8 mouse cellular contexts compared by ENCODE assay signal in genomic region chr8:126590024-126590529, GRCm38 (mm10). TPM values are rescaled to one million over a fixed set of nuclear protein-coding genes. Genes with fewer than 3 reads are reported as not detected.
DNase-seq lines count a peak whose midpoint lies in the region; ATAC-seq and TF ChIP-seq lines count a peak whose summit lies in the region.

No protein-coding gene starts in this region.

- peaks cover 7% of the 10 kb centered on the region; the same call in 1 of the 2 replicates for H3K36me3 ChIP-seq in forebrain, postnatal 0 days (ENCODE audit: insufficient read depth)
- H3K36me3 ChIP-seq in liver, embryonic 14.5 days (replicated peaks; ENCODE audit: control insufficient read depth, insufficient read depth, low read depth): no peaks in the 10 kb centered on the region; the same call in 1 of the 2 replicates
- H3K36me3 ChIP-seq in neural tube, embryonic 11.5 days (ENCODE audit: control insufficient read depth, insufficient read depth, low read length): no peaks in the 10 kb centered on the region; the same call in 1 of the 2 replicates

- H3K9me3 ChIP-seq in forebrain, postnatal 0 days (ENCODE audit: low read length): no peaks in the 10 kb centered on the region
- no peaks in the 10 kb centered on the region for H3K9me3 ChIP-seq in liver, embryonic 14.5 days (ENCODE audit: control insufficient read depth, low read length)
- no peaks in the 10 kb centered on the region for H3K9me3 ChIP-seq in neural tube, embryonic 11.5 days (ENCODE audit: control insufficient read depth, low read length)

- no peaks in the 10 kb centered on the region for H3K27me3 ChIP-seq in forebrain, postnatal 0 days (ENCODE audit: insufficient read depth, low read length)
- H3K27me3 ChIP-seq in liver, embryonic 14.5 days (ENCODE audit: control insufficient read depth, insufficient read depth, low read length): no peaks in the 10 kb centered on the region
- no peaks in the 10 kb centered on the region for H3K27me3 ChIP-seq in neural tube, embryonic 11.5 days (ENCODE audit: control insufficient read depth, insufficient read depth, low read length)

- H3K4me2 ChIP-seq in forebrain, postnatal 0 days (ENCODE audit: low read depth): peak overlapping the region; percentile 99
- peak overlapping the region; percentile 89 for H3K4me2 ChIP-seq in liver, embryonic 14.5 days (ENCODE audit: low read depth)
- H3K4me2 ChIP-seq in neural tube, embryonic 11.5 days (ENCODE audit: low read depth): peak overlapping the region; percentile 97

- TF ChIP-seq EP300 in liver, embryonic 14.5 days (IDR thresholded peaks at IDR 0.05; ENCODE audit: low read depth): no peak

- intact Hi-C loops in heart, postnatal 25 days (cut with DNase I): loop anchor here (5.0 kb wide), 1 partner anchor 197 kb away; no protein-coding TSS in a partner anchor

- H3K4me3 ChIP-seq in bone marrow, adult 2 months (replicated peaks; ENCODE audit: control insufficient read depth, low read depth, low read length): peak overlapping the region; percentile 93
- peak overlapping the region; percentile 97 for H3K4me3 ChIP-seq in forebrain, postnatal 0 days (ENCODE audit: low read depth, low read length)
- peak overlapping the region; percentile 65 to 75 for H3K4me3 ChIP-seq in liver, embryonic 14.5 days (ENCODE audit: insufficient read depth in 1 of 2, low read depth in 2 of 2, low read length in 2 of 2)
- peak overlapping the region; percentile 99 for H3K4me3 ChIP-seq in neural tube, embryonic 11.5 days (ENCODE audit: low read depth, low read length)

- peak; percentile 45; the same call in 1 of the 2 replicates for TF ChIP-seq POLR2A in bone marrow, adult 2 months (IDR thresholded peaks at IDR 0.05; ENCODE audit: borderline replicate concordance, control insufficient read depth, low read depth, low read length)

- peaks cover 3% of the 10 kb centered on the region; the same call in 1 of the 2 replicates for H3K4me1 ChIP-seq in bone marrow, adult 2 months (ENCODE audit: control insufficient read depth, insufficient read depth, low read length)
- peaks cover 9% of the 10 kb centered on the region for H3K4me1 ChIP-seq in forebrain, postnatal 0 days (ENCODE audit: insufficient read depth)
- peaks cover 14 to 30% of the 10 kb centered on the region in 2 experiments for H3K4me1 ChIP-seq in liver, embryonic 14.5 days (replicated peaks; ENCODE audit: control insufficient read depth in 2 of 2, insufficient read depth in 2 of 2, low read length in 1 of 2)
- H3K4me1 ChIP-seq in neural tube, embryonic 11.5 days (ENCODE audit: control insufficient read depth, insufficient read depth, low read length): peaks cover 44% of the 10 kb centered on the region

- TF ChIP-seq CTCF in bone marrow, adult 2 months (IDR thresholded peaks at IDR 0.05; ENCODE audit: control insufficient read depth, insufficient read depth, low read length): no peak
- TF ChIP-seq CTCF in forebrain, postnatal 0 days (IDR thresholded peaks at IDR 0.05; ENCODE audit: low read depth): peak; percentile 33; the same call in 1 of the 2 replicates
- TF ChIP-seq CTCF in liver, embryonic 14.5 days (IDR thresholded peaks at IDR 0.05; ENCODE audit: low read depth): peak; percentile 36

- peak overlapping the region; percentile 88 for H3K27ac ChIP-seq in bone marrow, adult 2 months (ENCODE audit: control insufficient read depth, insufficient read depth, low read depth, low read length, poor library complexity)
- peak overlapping the region; percentile 21; the same call in 1 of the 2 replicates for H3K27ac ChIP-seq in forebrain, postnatal 0 days (ENCODE audit: low read depth, low read length)
- peak overlapping the region; percentile 85 for H3K27ac ChIP-seq in liver, embryonic 14.5 days
- H3K27ac ChIP-seq in neural tube, embryonic 11.5 days (ENCODE audit: low read depth, low read length): no peak overlapping the region

- WGBS in bone marrow, adult 2 months: under 1% methylated on average over 14 of the region's 14 CpGs
- WGBS in forebrain, postnatal 0 days: 3% methylated on average over 14 of the region's 14 CpGs
- 1% methylated on average over 14 of the region's 14 CpGs for WGBS in liver, embryonic 14.5 days (ENCODE audit: insufficient replicate concordance)
- 22% methylated on average over 14 of the region's 14 CpGs for WGBS in neural tube, embryonic 11.5 days

- no peak for ATAC-seq in forebrain, postnatal 0 days
- no peak for ATAC-seq in liver, embryonic 14.5 days (ENCODE audit: insufficient read depth)
- ATAC-seq in neural tube, embryonic 11.5 days (ENCODE audit: insufficient read depth, low FRiP score, low TSS enrichment): no peak

- DNase-seq in heart, adult 11 months: peak; percentile 98
- DNase-seq in heart, postnatal 25 days (ENCODE audit: low spot score): no peak
- no peak for DNase-seq in forebrain, postnatal 0 days
- peak; percentile 89 for DNase-seq in induced T-regulatory cell, adult 2 months (ENCODE audit: low read depth)
- DNase-seq in liver, embryonic 14.5 days (ENCODE audit: low read depth in 3 of 3, low spot score in 3 of 3): peak in 1 of 3 experiments; percentile 68
- peak; percentile 34 for DNase-seq in neural tube, embryonic 11.5 days (ENCODE audit: low spot score)
- DNase-seq in frontal cortex, postnatal 25 days (ENCODE audit: low spot score in 2 of 2): no peak

- peak overlapping the region; percentile 56 for H3K9ac ChIP-seq in forebrain, postnatal 0 days
- peak overlapping the region; percentile 72 for H3K9ac ChIP-seq in liver, embryonic 14.5 days (replicated peaks)
- H3K9ac ChIP-seq in neural tube, embryonic 11.5 days (ENCODE audit: low read length): peak overlapping the region; percentile 39; the same call in 1 of the 2 replicates

RNA-seq across cellular contexts. Expression of gene Irf2bp2, which starts 3.7 kb away (rescaled TPM):
- total RNA-seq in heart, postnatal 25 days (2021): 10 to 100 TPM; 63.9 to 71.4 TPM
- polyA plus RNA-seq in bone marrow, adult 2 months (2011; ENCODE audit: insufficient read depth, insufficient read length, low replicate concordance, missing spikeins): 21.3 and 35.8 TPM in 2 replicates
- total RNA-seq in forebrain, postnatal 0 days (2014; rRNA removed): 62.3 and 88.6 TPM in 2 replicates
- 6.8 and 8.4 TPM in 2 replicates for polyA plus RNA-seq in forebrain, postnatal 0 days (2015; fragmentation: Nextera tagmentation; extraction: Ambion mirVana)
- polyA plus RNA-seq in liver, embryonic 14.5 days (2012; rRNA removed): 10.9 and 11.5 TPM in 2 replicates
- polyA plus RNA-seq in liver, embryonic 14.5 days (2014; fragmentation: Nextera tagmentation; extraction: Ambion mirVana): 2.8 and 3.2 TPM in 2 replicates
- polyA plus RNA-seq in neural tube, embryonic 11.5 days (2014; fragmentation: Nextera tagmentation; extraction: Ambion mirVana): 4.7 and 4.8 TPM in 2 replicates

Comparison
In these comparisons a context has a peak if more than half of its experiments do, and no peak if none do; other contexts are left out.
1. DNase-seq: peak in heart, adult 11 months (single experiment), induced T-regulatory cell, adult 2 months (single experiment) and neural tube, embryonic 11.5 days (single experiment); none in heart, postnatal 25 days (single experiment), forebrain, postnatal 0 days (single experiment) and frontal cortex, postnatal 25 days (0 of 2).
2. Peak in every context shown above with its lines, with median percentiles within 50 percentile points of each other: H3K4me3 ChIP-seq, H3K4me2 ChIP-seq and H3K9ac ChIP-seq.